24 mouse cellular contexts compared by ENCODE assay signal in genomic region chr4:134672326-134672725, GRCm38 (mm10). TPM values are rescaled to one million over a fixed set of nuclear protein-coding genes. Genes with fewer than 3 reads are reported as not detected.
DNase-seq lines count a peak whose midpoint lies in the region; ATAC-seq and TF ChIP-seq lines count a peak whose summit lies in the region.
"Had no signal": no experiment of that assay in that cellular context is flagged by ENCODE, and none has a peak within 500 bp of the region (broad histone marks: within the 10 kb centered on the region; RNA-seq: fewer than 3 reads in every experiment).

No protein-coding gene starts in this region.

- H3K9me3 ChIP-seq in heart, embryonic 13.5 days: no peaks in the 10 kb centered on the region
- H3K9me3 ChIP-seq: forebrain, embryonic 10.5 days; forebrain, embryonic 13.5 days; G1E; heart, embryonic 10.5 days had no signal

- DNase-seq in cerebellum, adult 2 months: peak; percentile 17 to 29
- DNase-seq in cerebellum, postnatal 10 days: no peak
- DNase-seq in heart, postnatal 36 days: no peak
- no peak for DNase-seq in retina, postnatal 1 day
- no peak for DNase-seq in urinary bladder, postnatal 25 days (ENCODE audit: low spot score)
- no peak for DNase-seq in spleen, adult 18-20 months
- DNase-seq: adrenal gland, postnatal 10 days; adrenal gland, postnatal 36 days; cerebellum, adult 18-20 months; embryo, embryonic 11 days; gastrocnemius, postnatal 14 days; heart, adult 2 months had no signal

- no peaks in the 10 kb centered on the region for H3K36me3 ChIP-seq in heart, embryonic 13.5 days
- H3K36me3 ChIP-seq: forebrain, embryonic 10.5 days; G1E; heart, embryonic 10.5 days had no signal

- no peak for TF ChIP-seq POLR2A in cerebellum, adult 2 months (IDR thresholded peaks at IDR 0.05; ENCODE audit: borderline replicate concordance, insufficient read depth, low read length)

- H3K4me3 ChIP-seq in cerebellum, adult 2 months (replicated peaks; ENCODE audit: insufficient read depth, low read depth, low read length): no peak overlapping the region
- no peak overlapping the region for H3K4me3 ChIP-seq in heart, embryonic 13.5 days
- H3K4me3 ChIP-seq: forebrain, embryonic 10.5 days; forebrain, embryonic 13.5 days; heart, adult 2 months; heart, embryonic 10.5 days had no signal

- ATAC-seq in heart, embryonic 13.5 days (ENCODE audit: extremely low read depth, insufficient number of reproducible peaks, low FRiP score, low TSS enrichment): no peak
- ATAC-seq in hematopoietic stem cell, adult 5-6 weeks (replicated peaks in 1 of 2; ENCODE audit: insufficient read depth in 1 of 2, low FRiP score in 2 of 2, low TSS enrichment in 1 of 2, low read depth in 1 of 2, poor library complexity in 2 of 2, severe bottlenecking in 2 of 2): peak; percentile 64 to 74
- ATAC-seq: forebrain, embryonic 13.5 days; forebrain, embryonic 16.5 days; hindbrain, postnatal 0 days; inflammation-experienced regulatory T-cells, adult 6 months; intestine, embryonic 16.5 days had no signal

- H3K27ac ChIP-seq in cerebellum, adult 2 months (ENCODE audit: insufficient read depth, low read length): 0 out of 2 replicates have a peak overlapping the region, but pooled peaks have one; percentile 10
- no peak overlapping the region for H3K27ac ChIP-seq in heart, embryonic 13.5 days (replicated peaks)
- H3K27ac ChIP-seq: forebrain, embryonic 10.5 days; forebrain, embryonic 13.5 days; heart, adult 2 months; hindbrain, embryonic 14.5 days; hindbrain, postnatal 0 days had no signal

- 73% methylated on average over 8 of the region's 8 CpGs for WGBS in cerebellum, adult 2 months
- 84% methylated on average over 8 of the region's 8 CpGs for WGBS in heart, embryonic 13.5 days

- no peak overlapping the region for H3K4me2 ChIP-seq in heart, embryonic 13.5 days
- H3K4me2 ChIP-seq: forebrain, embryonic 13.5 days; hindbrain, embryonic 14.5 days had no signal

- TF ChIP-seq CTCF in cerebellum, adult 2 months (IDR thresholded peaks at IDR 0.05; ENCODE audit: borderline replicate concordance, insufficient read depth, low read depth, low read length): no peak

- H3K4me1 ChIP-seq in cerebellum, adult 2 months (ENCODE audit: control insufficient read depth, insufficient read depth, low read length): peaks cover 70% of the 10 kb centered on the region
- peaks cover 62% of the 10 kb centered on the region for H3K4me1 ChIP-seq in heart, embryonic 13.5 days

- intact Hi-C loops in heart, postnatal 36 days (cut with DNase I): no loop called here

- H3K9ac ChIP-seq in heart, embryonic 13.5 days: peak overlapping the region; percentile 28; the same call in 1 of the 2 replicates
- H3K9ac ChIP-seq: forebrain, embryonic 13.5 days; hindbrain, embryonic 14.5 days had no signal

- no peaks in the 10 kb centered on the region for H3K27me3 ChIP-seq in cerebellum, adult 2 months (ENCODE audit: control insufficient read depth, insufficient read depth, low read length)
- H3K27me3 ChIP-seq in heart, embryonic 13.5 days (replicated peaks): no peaks in the 10 kb centered on the region
- H3K27me3 ChIP-seq: forebrain, embryonic 13.5 days; Patski had no signal

RNA-seq across cellular contexts. Expression of gene Man1c1, which starts 31.8 kb away (rescaled TPM):
- 30.1 and 36.3 TPM in 2 replicates for polyA plus RNA-seq in cerebellum, adult 2 months (2012; rRNA removed)
- polyA plus RNA-seq in heart, embryonic 13.5 days (2015; fragmentation: Nextera tagmentation; extraction: Ambion mirVana): 5.3 and 6.3 TPM in 2 replicates
- total RNA-seq in heart, postnatal 36 days (2021): 10 to 100 TPM; 22.0 to 23.2 TPM
- 4.4 and 7.5 TPM in 2 replicates for total RNA-seq in hematopoietic stem cell, adult 5-6 weeks (2017)
- polyA plus RNA-seq: G1E had no signal

Comparison
In these comparisons a context has a peak if more than half of its experiments do, and no peak if none do; other contexts are left out.
1. DNase-seq: peak in cerebellum, adult 2 months (2 of 2); none in cerebellum, postnatal 10 days (0 of 2), heart, postnatal 36 days (0 of 2), retina, postnatal 1 day (single experiment), urinary bladder, postnatal 25 days (single experiment) and spleen, adult 18-20 months (0 of 2).